ENCODE assay signal across 8 mouse cellular contexts in the genomic region with DNA sequence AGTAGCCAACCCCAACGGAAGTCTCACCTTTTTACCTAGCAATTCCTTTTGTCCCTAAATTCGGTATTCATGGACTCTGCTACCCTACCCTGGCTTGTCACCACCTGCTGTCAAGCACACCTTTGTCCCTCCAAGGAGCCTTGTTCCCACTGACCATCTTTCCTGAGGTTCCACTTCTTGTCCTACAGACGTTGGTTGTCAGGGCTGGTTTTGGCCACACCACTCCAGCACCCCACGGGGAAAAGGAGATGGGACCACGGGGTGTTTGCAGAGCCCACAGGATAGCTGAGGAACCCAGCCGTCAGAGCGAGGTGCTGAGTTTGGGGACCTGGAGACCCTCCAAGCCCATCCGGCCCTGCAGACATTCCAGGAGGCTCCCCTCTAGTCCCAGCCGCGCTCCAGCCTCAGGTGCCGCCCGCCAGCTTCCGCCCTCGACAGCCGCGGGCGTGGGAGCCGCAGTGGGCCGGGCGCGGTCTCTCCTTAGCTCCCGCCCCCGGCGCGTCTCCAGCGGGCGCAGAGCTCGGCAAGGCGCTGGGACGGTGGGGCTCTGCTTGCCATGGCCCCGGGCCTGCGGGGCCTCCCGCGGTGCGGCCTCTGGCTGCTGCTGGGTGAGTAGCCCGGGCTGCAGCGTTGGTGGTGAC. TPM values are rescaled to one million over a fixed set of nuclear protein-coding genes. Genes with fewer than 3 reads are reported as not detected.
A peak's percentile ranks its signal among the peaks of the same experiment; 100 is the strongest.
DNase-seq lines count a peak whose midpoint lies in the region.

A gene (plus strand): TSS at position 290 of the 641 bp plus-strand sequence.

- H3K27me3 ChIP-seq in forebrain, embryonic 10.5 days (ENCODE audit: poor library complexity, severe bottlenecking), result peaks cover 38% of the 10 kb centered on the region

- peak; percentile 38 to 46 for DNase-seq in B cell, adult 2 months
- DNase-seq in T-cell, adult 2 months (ENCODE audit: low spot score), result peak; percentile 70
- DNase-seq in forebrain, embryonic 10.5 days (ENCODE audit: extremely low spot score, low spot score), result peak; percentile 15
- peak; percentile 46 to 53 for DNase-seq in heart, postnatal 36 days
- DNase-seq in layer of hippocampus, postnatal 14 days (ENCODE audit: low spot score in 2 of 2), result no peak
- DNase-seq in lung, postnatal 10 days, result peak; percentile 58
- DNase-seq in ovary, postnatal 14 days (ENCODE audit: low spot score), result peak; percentile 37
- DNase-seq in thymus, postnatal 4 days, result peak; percentile 88

- WGBS in forebrain, embryonic 10.5 days, result 5% methylated on average over 37 of the region's 37 CpGs

- no peaks in the 10 kb centered on the region for H3K9me3 ChIP-seq in forebrain, embryonic 10.5 days

- no peaks in the 10 kb centered on the region for H3K36me3 ChIP-seq in forebrain, embryonic 10.5 days (replicated peaks)

- peak within 1 kb of the TSS; percentile 58 for H3K4me3 ChIP-seq in forebrain, embryonic 10.5 days

- peak within 1 kb of the TSS; percentile 51; the same call in 1 of the 2 replicates for H3K27ac ChIP-seq in forebrain, embryonic 10.5 days

- intact Hi-C loops in heart, postnatal 36 days (cut with DNase I), result loop anchor here (1.0 to 5.0 kb wide), 3 partner anchors 32 to 207 kb away; no protein-coding TSS in a partner anchor

- H3K4me1 ChIP-seq in forebrain, embryonic 10.5 days, result peaks cover 23% of the 10 kb centered on the region

RNA-seq across cellular contexts. Expression of the gene that starts here (rescaled TPM):
- 0.06 and 0.10 TPM in 2 replicates for polyA plus RNA-seq in forebrain, embryonic 10.5 days (2016; fragmentation: Nextera tagmentation; extraction: Ambion mirVana)
- total RNA-seq in heart, postnatal 36 days (2021), result 10 to 100 TPM in 1 of 2 experiments, 1 to 10 TPM in 1; 6.4 to 11.0 TPM
- 10 to 100 TPM; 51.3 to 53.0 TPM for total RNA-seq in layer of hippocampus, postnatal 14 days (2021)

Comparison
In these comparisons a context has a peak if more than half of its experiments do, and no peak if none do; other contexts are left out.
1. RNA of the gene that starts here (total RNA-seq): 51.3 to 53.0 TPM in layer of hippocampus, postnatal 14 days; 6.4 to 11.0 TPM in heart, postnatal 36 days; every median in the first group is over 4 times any median in the second.
2. Peak in DNase-seq, H3K4me3 ChIP-seq and H3K27ac ChIP-seq in forebrain, embryonic 10.5 days; RNA of the gene not detected or under 1 TPM.
3. DNase-seq: peak in B cell, adult 2 months (2 of 2), T-cell, adult 2 months (single experiment), heart, postnatal 36 days (2 of 2), lung, postnatal 10 days (single experiment), ovary, postnatal 14 days (single experiment) and thymus, postnatal 4 days (single experiment); none in layer of hippocampus, postnatal 14 days (0 of 2).